Mouse (Mus musculus) thymus, postnatal 10 days (tissue): ENCODE data around the gene Xbp1.
"Not testable (repeated sequence)": the region's sequence is repeated elsewhere in the genome, so short reads cannot be mapped to it uniquely, and the experiment has no call there.

Source experiments
- DNase-seq, 2 experiments: peaks; one replicate each; pipeline ENCODE4 v3.0.0; 2021; ENCODE audit warnings: low spot score in 2 of 2

The Xbp1 gene

DNA sequence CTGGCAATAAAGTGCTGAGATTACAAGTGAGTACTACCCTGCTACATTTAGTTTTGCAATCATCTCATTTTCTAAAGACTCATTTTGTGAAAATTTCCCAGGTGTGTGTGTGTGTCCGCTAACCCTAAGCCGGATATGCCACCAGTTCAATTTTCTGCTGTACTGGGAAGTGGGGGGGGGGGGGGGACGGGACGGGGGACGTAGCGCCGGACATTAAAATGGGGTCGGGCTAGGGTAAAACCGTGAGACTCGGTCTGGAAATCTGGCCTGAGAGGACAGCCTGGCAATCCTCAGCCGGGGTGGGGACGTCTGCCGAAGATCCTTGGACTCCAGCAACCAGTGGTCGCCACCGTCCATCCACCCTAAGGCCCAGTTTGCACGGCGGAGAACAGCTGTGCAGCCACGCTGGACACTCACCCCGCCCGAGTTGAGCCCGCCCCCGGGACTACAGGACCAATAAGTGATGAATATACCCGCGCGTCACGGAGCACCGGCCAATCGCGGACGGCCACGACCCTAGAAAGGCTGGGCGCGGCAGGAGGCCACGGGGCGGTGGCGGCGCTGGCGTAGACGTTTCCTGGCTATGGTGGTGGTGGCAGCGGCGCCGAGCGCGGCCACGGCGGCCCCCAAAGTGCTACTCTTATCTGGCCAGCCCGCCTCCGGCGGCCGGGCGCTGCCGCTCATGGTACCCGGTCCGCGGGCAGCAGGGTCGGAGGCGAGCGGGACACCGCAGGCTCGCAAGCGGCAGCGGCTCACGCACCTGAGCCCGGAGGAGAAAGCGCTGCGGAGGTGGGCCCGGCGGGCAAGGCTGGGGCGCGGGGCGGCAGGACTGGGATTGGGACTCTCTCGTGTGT lies at the start of gene Xbp1:
TSS of gene Xbp1 (plus strand) at position 248 of the 854 bp plus-strand sequence.
- DNase-seq: peak; percentile 91 to 93

GRCm38 (mm10) chr11:5474130-5474529 lies 46.3 kb upstream of the Xbp1 start:
- DNase-seq: peak; percentile 20 to 71

- DNase-seq: not testable (repeated sequence)
Observed at GRCm38 (mm10) chr11:5475556-5476118, 44.8 kb upstream of the Xbp1 start.

DNA sequence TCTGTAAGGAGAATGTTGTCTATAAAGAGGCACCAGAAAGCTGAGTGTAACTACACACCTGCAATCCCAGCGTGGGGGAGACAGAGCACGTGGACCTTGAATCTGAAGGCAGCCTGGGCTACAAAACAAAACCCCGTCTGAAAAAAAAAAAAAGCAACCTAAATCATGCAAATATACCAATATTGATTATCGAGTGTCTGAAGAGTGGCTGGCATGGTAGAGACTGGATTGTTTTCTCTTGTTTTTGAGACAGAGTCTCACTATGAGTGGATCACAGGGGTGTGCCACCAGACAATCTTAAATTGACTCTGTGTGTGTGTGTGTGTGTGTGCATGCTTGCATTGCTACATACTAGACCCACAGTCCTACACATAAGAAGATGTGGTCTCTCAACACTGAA lies 43.7 kb upstream of the Xbp1 start:
- no peak for DNase-seq

DNA sequence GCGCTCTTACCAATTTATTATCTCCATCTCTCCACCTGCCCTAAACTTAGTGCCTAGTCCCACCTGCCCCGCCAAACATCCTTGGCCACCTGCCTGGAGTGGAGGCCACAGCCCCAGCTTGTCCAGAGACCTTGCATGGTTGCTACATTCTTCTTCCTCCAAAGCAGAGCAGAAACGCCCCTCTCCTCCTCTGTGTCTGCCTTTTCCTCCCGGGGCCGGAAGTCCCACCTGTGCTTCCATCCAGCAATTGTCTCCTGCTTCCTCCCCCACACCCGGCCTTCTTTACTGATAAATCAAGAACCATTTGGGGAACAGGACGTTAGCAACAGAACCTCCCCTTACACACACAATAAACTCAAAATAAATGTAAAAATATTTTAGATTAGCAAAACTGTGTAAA lies 42.3 kb upstream of the Xbp1 start:
- DNase-seq: no peak

GRCm38 (mm10) chr11:5478831-5479230 lies 41.6 kb upstream of the Xbp1 start:
- no peak for DNase-seq

DNA sequence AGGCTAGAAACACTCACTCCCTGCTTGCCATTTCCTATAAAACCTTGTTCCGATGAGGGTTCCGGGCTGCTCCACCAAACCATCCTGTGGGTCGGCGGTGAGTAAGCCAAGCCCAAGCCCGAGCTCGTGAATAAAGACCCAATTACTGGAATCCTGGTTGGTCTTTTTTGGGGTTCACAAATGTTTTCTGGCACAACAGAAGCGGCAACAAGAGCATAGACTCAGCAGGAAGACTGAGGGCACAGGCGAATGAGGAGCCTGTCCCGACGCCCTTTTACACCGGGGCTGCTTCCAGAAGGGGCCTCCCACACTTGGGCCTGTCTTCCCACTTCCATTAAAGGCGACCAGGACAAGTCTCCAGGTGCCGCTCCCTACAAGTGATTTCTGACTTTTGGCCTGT lies 37.9 kb upstream of the Xbp1 start:
- DNase-seq: no peak

- peak; percentile 75 to 84 for DNase-seq
Observed at GRCm38 (mm10) chr11:5485193-5486011, 35.1 kb upstream of the Xbp1 start.

GRCm38 (mm10) chr11:5489433-5489832 lies 31.0 kb upstream of the Xbp1 start:
- DNase-seq: not testable (repeated sequence)

- no peak for DNase-seq
Observed at GRCm38 (mm10) chr11:5490989-5491656, 29.3 kb upstream of the Xbp1 start.

DNA sequence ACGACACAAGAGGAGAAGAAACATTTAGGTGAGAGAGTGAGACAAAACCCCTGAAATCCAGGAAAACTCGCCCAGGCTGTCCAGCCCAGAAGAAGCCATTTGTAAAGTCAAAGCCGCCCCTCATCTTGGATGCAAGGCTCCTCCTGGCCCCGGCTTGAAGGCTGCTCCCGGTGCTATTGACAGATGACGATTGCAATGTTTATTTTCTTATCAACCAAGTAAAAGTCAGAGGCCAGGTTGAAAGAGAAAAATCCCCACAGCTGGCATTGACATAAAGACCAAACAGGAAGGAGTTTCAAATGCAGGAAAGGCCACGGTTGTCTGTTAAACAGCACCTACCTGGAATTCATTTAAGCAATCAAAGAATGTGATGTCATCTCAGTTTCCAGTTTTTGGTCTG lies 28.5 kb upstream of the Xbp1 start:
- no peak for DNase-seq

- no peak for DNase-seq
Observed at GRCm38 (mm10) chr11:5493869-5494268, 26.6 kb upstream of the Xbp1 start.

DNA sequence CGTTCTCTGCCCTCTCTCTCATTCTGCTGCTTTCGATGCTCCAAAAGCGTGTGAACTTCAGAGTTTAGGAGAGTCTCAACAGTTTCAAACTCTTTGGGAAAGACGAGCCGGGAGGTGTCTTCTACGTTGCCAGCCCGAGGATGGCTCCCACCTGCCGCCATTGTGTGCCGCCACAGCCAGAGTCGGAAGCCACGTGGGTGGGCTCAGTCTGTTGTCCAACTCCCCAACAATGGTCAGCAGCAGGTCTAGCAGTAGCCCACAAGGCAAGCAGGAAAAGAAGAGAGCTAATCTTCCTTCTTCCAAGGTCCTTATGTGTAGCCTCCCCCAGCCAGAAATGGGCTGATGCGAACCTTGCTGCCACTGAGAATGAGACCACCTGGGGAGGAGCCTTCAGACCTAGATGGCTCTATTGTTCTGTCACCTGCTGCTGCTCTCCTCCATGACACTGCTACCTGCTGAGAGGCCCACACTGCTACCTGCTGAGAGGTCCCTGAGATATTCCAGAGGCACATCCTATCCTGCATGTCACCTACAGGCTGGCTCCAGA lies 25.1 kb upstream of the Xbp1 start:
- no peak for DNase-seq

- no peak for DNase-seq
Observed at GRCm38 (mm10) chr11:5495906-5496305, 24.6 kb upstream of the Xbp1 start.

DNA sequence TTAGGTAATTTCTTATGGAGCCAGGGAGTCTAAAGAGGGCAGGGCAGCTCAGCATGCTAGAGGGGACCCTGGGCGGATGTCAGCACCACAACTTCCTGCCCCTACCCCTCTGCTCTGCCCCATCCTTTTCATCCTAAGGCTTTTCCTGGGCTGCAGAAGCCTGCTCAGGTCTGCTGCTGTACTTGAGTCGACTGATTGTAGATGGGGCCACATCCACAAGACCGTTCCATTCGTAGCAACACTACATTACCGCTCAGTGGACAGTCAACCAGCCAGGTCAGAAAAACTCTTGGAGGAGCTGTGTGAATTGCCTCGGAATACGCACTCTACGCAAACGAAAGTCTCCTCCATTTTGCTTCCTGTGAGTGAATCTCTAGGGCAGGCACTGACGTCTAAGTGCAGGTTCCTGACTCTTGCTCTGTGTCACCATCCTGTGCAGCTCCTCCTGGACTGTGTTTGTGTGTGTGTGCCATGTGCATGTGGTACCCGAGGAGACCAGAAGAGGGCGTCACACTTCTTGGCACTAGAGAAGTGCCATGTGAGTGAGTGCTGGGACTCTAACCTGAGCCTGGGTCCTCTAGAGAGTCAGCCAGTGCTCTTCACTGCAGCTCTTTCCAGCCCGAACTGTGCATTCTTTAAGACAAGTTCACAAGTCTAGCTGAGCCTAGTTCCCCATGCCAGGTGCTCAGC lies 23.8 kb upstream of the Xbp1 start:
- DNase-seq: no peak

GRCm38 (mm10) chr11:5498422-5498821 lies 22.0 kb upstream of the Xbp1 start:
- no peak for DNase-seq

- DNase-seq: no peak
Observed at GRCm38 (mm10) chr11:5498931-5499661, 21.4 kb upstream of the Xbp1 start.

DNA sequence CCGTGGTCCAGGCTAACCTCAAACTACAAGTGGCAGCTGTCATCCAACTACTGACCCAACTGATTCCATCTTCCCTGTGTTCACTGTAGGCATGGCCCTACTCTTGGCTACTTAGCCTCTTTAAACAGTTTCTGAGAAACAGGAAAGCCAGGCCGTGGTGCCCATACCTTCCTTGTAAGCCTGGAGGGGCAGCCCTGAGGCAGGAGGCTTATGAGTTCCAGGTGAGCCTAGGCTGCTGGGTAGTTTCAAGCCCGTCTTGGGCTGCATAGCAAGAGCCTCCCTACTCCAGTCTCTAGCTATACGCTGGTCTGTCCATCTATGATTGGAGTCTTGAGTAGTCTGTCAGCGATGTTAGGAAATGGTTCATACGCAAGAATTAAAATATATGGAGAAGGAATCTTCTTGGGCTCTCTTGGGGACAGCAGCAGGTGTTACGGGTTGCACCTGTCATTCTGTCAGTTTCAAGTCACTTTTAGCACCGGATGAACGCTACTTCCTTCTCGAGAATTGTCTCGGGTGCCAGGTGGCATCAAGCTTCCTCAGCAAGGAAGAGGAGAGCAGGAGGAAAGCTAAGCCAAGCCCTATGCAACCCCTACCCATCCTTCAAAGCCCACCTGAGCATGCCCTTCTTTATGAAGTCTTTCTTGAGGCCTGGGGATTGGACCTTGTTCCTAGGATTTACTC lies 20.4 kb upstream of the Xbp1 start:
- peak; percentile 64 to 66 for DNase-seq

DNA sequence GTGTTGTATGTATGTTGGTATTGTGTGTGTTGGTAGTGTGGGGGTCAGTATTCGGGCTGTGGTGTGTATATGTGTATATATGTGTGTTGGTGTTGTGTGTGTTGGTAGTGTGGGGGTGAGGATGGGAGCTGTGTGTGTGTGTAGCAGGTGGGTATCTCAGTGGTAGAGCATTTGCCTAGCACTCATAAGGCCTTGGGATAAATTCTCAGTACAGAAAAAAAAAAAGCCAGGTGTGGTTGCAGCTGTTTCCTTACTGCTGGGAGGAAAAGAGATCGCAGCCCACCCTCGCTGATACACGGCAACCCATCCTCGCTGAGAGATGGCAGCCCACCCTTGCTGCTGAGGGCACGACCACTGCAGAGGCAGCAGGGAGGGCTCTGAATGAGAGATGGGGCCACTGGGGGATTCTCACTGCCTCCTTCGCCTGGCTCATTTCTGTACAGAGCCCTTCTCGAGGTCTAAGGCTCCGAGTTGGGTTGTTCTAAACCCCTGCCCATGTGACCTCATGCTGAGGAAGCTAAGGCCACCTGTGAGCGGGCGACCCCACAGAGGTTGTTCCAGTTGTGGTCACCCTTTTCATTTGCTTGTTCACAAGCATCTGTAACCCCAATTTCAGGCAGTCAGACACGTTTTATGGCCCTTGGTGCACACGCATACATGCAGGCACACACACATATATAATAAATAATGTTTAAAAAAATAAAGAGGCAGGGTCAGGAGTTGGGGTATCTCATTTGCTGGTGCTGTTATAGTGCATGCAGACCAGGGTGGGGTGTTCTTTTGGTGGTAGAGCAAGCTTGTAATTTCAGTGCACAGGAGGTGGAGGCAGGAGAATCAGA lies 19.3 kb upstream of the Xbp1 start:
- DNase-seq: peak; percentile 52
